ENCODE assay signal across 8 mouse cellular contexts in genomic region chr17:7863745-7864144, GRCm38 (mm10). TPM values are rescaled to one million over a fixed set of nuclear protein-coding genes. Genes with fewer than 3 reads are reported as not detected.
DNase-seq lines count a peak whose midpoint lies in the region; ATAC-seq lines count a peak whose summit lies in the region.

No protein-coding gene starts in this region.

- H3K27me3 ChIP-seq in forebrain, embryonic 10.5 days (ENCODE audit: poor library complexity, severe bottlenecking) = no peaks in the 10 kb centered on the region
- no peaks in the 10 kb centered on the region for H3K27me3 ChIP-seq in forebrain, embryonic 12.5 days
- H3K27me3 ChIP-seq in embryonic facial prominence, embryonic 14.5 days (replicated peaks; ENCODE audit: control insufficient read depth, insufficient read depth, low read length) = no peaks in the 10 kb centered on the region

- no peaks in the 10 kb centered on the region for H3K9me3 ChIP-seq in forebrain, embryonic 10.5 days
- no peaks in the 10 kb centered on the region for H3K9me3 ChIP-seq in forebrain, embryonic 12.5 days
- H3K9me3 ChIP-seq in embryonic facial prominence, embryonic 14.5 days (ENCODE audit: control insufficient read depth, low read length) = no peaks in the 10 kb centered on the region

- no peak overlapping the region for H3K4me2 ChIP-seq in forebrain, embryonic 12.5 days
- no peak overlapping the region for H3K4me2 ChIP-seq in embryonic facial prominence, embryonic 14.5 days (ENCODE audit: low read depth, low read length)

- peaks cover 2% of the 10 kb centered on the region for H3K4me1 ChIP-seq in forebrain, embryonic 10.5 days
- H3K4me1 ChIP-seq in forebrain, embryonic 12.5 days = peaks cover 7% of the 10 kb centered on the region
- no peaks in the 10 kb centered on the region for H3K4me1 ChIP-seq in embryonic facial prominence, embryonic 14.5 days (ENCODE audit: control insufficient read depth, insufficient read depth, low read length)

- 31% methylated on average over 4 of the region's 4 CpGs for WGBS in forebrain, embryonic 10.5 days
- WGBS in forebrain, embryonic 12.5 days = 28% methylated on average over 4 of the region's 4 CpGs
- WGBS in embryonic facial prominence, embryonic 14.5 days = 23% methylated on average over 4 of the region's 4 CpGs

- DNase-seq in forebrain, embryonic 10.5 days (ENCODE audit: extremely low spot score, low spot score) = peak; percentile 72
- peak; percentile 63 for DNase-seq in A20 (ENCODE audit: low read depth, low spot score)
- peak; percentile 45 to 48 for DNase-seq in adrenal gland, postnatal 4 days (ENCODE audit: low spot score in 2 of 2)
- peak; percentile 42 for DNase-seq in embryonic facial prominence, embryonic 14.5 days (ENCODE audit: low spot score)
- DNase-seq in kidney, postnatal 36 days = peak; percentile 35 to 83
- DNase-seq in spleen, postnatal 4 days (ENCODE audit: low spot score in 2 of 2) = peak; percentile 62 to 90

- ATAC-seq in forebrain, embryonic 12.5 days (ENCODE audit: low FRiP score) = no peak
- no peak for ATAC-seq in embryonic facial prominence, embryonic 14.5 days (ENCODE audit: low read depth)
- peak; percentile 73 for ATAC-seq in megakaryocyte, adult 5-6 weeks (ENCODE audit: poor library complexity, severe bottlenecking)

- no peak overlapping the region for H3K4me3 ChIP-seq in forebrain, embryonic 10.5 days
- no peak overlapping the region for H3K4me3 ChIP-seq in forebrain, embryonic 12.5 days (replicated peaks)
- H3K4me3 ChIP-seq in embryonic facial prominence, embryonic 14.5 days (ENCODE audit: low read depth, low read length) = no peak overlapping the region

- H3K9ac ChIP-seq in forebrain, embryonic 12.5 days = no peak overlapping the region
- H3K9ac ChIP-seq in embryonic facial prominence, embryonic 14.5 days (ENCODE audit: low read depth, low read length) = no peak overlapping the region

- no peaks in the 10 kb centered on the region for H3K36me3 ChIP-seq in forebrain, embryonic 10.5 days (replicated peaks)
- H3K36me3 ChIP-seq in forebrain, embryonic 12.5 days (replicated peaks) = no peaks in the 10 kb centered on the region
- no peaks in the 10 kb centered on the region for H3K36me3 ChIP-seq in embryonic facial prominence, embryonic 14.5 days (ENCODE audit: control insufficient read depth, insufficient read depth, low read length)

- no peak overlapping the region for H3K27ac ChIP-seq in forebrain, embryonic 10.5 days
- no peak overlapping the region for H3K27ac ChIP-seq in forebrain, embryonic 12.5 days
- H3K27ac ChIP-seq in embryonic facial prominence, embryonic 14.5 days (replicated peaks; ENCODE audit: low read depth, low read length) = no peak overlapping the region

RNA-seq across cellular contexts. Expression of gene Fndc1, which starts 36.6 kb away (rescaled TPM):
- polyA plus RNA-seq in forebrain, embryonic 10.5 days (2016; fragmentation: Nextera tagmentation; extraction: Ambion mirVana) = 0.64 and 0.82 TPM in 2 replicates
- polyA plus RNA-seq in forebrain, embryonic 12.5 days (2016; fragmentation: Nextera tagmentation; extraction: Ambion mirVana) = 0.79 and 1.3 TPM in 2 replicates
- 10 to 100 TPM; 38.7 to 48.5 TPM for total RNA-seq in adrenal gland, postnatal 4 days (2021)
- 63.9 and 64.1 TPM in 2 replicates for polyA plus RNA-seq in embryonic facial prominence, embryonic 14.5 days (2014; fragmentation: Nextera tagmentation; extraction: Ambion mirVana)
- total RNA-seq in megakaryocyte, adult 5-6 weeks (2015) = not detected in 2 replicates
- not detected in 2 replicates for total RNA-seq in megakaryocyte, adult 5-6 weeks (2017)

Comparison
In these comparisons a context has a peak if more than half of its experiments do, and no peak if none do; other contexts are left out.
1. RNA of gene Fndc1, which starts 36.6 kb away (polyA plus RNA-seq): 63.9 to 64.1 TPM in embryonic facial prominence, embryonic 14.5 days; 0.79 to 1.3 TPM in forebrain, embryonic 12.5 days and 0.64 to 0.82 TPM in forebrain, embryonic 10.5 days; every median in the first group is over 10 times any median in the second.
2. Peak in every context shown above with its lines, with median percentiles within 50 percentile points of each other: DNase-seq.